Mouse (Mus musculus): Measurements from ENCODE around the gene Tuba4a.
"Not testable (repeated sequence)": the region's sequence is repeated elsewhere in the genome, so short reads cannot be mapped to it uniquely, and the experiment has no call there.

Gene Tuba4a

DNA sequence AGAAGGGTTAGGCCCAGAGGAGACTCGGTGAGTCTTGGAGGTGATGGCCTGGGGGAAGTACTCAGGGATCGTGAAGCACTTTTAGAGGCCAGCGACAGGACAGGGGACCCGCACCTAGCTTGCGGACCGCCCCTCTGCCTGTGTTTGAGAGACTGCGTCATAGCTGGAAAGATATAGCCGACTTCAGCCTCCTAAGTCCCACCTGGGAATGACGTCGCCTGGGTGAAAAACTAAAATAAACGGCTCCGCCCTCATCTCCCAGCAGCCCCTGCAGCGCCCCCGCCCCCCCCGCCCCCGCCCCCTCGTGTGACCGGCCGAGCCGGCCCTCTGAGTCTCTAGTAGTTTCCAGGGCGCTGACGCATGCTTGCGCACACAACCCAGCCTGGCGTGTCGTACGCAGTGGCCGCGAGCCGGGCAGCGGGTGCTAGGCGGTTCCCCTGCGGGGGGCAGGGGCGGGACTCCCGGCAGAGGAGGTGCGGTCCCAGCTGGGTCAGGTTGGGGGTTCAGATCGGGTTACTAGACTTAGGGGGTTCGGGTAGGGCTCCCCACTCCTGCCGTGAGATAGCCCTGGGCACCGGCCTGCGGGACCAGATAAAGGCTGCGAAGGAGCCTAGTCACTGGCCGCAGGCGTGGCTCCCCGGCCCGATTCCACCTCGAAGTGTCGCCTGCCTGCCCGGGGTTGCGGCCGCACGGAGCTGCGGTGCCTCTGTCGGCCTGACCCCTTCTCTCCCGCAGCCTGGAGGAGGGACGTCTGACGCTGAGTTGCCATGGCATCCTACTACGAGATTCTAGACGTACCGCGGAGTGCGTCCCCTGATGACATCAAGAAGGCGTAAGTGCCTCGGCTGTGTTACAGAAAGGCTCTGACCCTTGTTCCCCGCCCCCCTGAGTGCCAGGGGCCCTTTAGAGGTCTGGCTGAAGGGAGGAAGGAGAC lies 16.7 kb upstream of the Tuba4a start, which contains the start of gene Dnajb2:
Gene Dnajb2 (plus strand): TSS at position 290 of the 934 bp plus-strand sequence.
- peak; percentile 91 to 92 for DNase-seq (ENCODE audit: low spot score in 2 of 2)

DNA sequence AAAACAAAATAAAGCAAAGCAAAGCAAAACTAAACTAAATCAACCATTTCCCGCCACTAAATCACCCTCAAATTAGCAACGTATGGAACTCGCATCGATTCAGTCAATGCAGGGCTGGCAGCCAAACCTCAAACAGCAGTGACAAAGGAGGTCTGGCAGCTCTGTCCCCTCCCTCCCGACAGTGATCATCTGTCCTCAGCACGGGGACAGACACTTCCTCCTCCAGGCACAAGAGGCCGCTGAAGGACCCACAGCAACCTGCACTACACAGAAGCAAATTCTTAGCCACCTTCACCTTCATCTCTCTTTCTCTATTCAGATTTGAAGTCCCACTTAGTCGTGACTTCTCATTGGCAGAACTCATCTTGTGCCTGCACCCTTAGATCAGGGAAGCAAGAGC lies 14.9 kb upstream of the Tuba4a start:
- peak; percentile 75 to 79 for DNase-seq (ENCODE audit: low spot score in 2 of 2)

DNA sequence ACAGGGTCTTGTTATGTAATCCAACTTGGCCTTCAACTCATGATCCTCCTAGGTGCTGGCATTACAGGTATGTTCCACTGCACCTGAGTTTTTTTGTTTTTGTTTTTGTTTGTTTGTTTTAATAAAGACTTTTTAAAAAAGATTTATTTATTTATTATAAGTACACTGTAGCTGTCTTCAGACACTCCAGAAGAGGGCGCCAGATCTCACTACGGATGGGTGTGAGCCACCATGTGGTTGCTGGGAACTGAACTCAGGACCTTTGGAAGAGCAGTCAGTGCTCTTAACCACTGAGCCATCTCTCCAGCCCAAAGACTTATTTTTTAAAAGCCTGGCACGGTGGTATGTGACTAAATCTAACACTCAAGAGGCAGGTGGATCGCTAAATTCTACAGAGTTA lies 12.8 kb upstream of the Tuba4a start:
- not testable (repeated sequence) for DNase-seq (ENCODE audit: low spot score in 2 of 2)

DNA sequence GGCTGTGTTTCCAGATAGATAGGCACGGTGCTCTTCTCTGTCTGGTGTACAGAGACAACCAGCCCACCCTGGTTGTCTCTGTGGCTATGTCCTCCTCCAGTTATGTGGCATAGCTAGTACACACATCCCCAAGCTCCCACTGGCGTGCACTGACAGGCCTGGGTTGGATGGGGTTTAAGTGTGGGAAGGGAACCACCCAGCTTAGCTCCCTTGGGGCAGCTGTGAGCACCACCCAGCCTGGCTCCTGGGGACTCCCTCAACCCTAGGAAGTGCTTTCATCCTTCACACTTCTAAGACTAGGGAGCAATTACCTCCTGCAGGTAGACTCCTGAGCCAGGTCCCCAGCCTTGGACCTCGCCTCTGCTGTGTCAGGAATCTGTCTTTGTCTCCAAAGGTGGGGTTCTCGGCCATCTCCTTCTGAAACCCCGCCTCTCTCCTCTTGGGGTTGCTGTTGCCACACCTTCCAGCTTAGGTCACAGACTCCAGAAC lies 12.0 kb upstream of the Tuba4a start, which contains the start of gene A630095N17Rik:
Gene A630095N17Rik (minus strand): TSS at position 439 of the 489 bp plus-strand sequence.
- DNase-seq (ENCODE audit: low spot score in 2 of 2) = no peak

DNA sequence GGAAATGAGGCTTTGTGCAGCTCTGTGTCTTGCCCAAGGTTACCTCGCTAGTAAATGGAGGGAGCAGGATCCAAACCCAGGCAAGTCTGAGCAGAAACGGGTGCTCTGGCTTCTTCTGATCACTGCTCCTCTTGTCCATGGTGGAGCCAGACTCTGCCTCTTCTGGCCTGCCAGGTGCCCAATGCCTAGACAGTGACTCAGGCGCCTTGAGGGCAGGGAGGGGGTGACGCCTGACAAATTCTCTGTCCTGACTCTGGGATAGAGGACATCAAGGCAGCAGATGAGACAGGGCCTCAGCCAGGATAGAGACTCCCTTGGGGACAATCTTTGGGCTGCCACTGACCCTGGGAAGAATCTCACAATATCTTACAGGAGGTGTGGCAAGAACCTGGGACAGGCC lies 11.6 kb upstream of the Tuba4a start:
- no peak for DNase-seq (ENCODE audit: low spot score in 2 of 2)

DNA sequence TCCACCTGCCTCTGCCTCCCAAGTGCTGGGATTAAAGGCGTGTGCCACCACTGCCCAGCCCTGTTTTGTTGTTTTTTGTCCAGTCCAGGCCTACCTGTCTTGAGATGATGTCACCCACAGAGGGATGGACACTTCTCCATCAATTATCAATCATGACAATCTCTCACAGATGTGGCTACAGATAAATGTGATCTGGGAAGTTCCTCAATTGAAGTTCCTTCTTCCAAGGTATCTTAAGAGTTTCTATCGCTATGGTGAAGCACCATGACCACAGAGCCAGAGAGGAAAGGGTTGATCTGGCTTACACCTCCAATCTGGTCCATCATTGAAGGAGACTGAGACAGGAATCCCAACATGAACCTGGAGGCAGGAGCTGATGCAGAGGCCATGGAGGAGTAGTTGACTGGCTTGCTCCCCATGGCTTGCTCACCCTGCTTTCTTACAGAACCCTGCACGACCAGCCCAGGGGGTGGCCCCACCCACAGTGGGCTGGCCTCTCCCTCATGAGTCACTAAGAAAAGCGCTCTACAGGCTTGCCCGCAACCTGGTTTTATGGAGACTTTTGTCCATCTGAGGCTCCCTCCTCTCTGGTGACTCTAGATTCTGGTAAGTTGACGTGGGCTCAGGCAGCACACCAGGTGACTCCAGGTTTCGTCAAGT lies 10.8 kb upstream of the Tuba4a start:
- no peak for DNase-seq (ENCODE audit: low spot score in 2 of 2)

DNA sequence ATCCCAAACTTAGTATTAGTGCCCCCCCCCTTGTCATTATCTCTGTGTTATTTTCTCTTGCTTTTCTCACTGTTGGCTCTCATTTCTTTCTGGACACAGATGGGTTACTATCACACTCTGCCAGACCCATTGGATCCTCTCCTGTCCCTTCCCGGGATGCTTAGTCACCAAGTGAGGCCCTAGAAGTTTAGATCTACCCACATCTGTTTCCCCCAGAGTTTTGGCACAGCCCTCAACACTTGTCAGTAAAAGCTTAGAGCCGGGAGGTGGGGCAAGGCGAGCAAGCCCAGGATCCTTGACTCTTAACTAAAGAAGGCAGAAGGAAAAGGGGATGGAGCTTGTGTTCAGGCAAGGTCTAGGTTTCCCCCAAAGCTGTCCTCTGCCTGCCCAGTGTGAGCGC lies 9.5 kb upstream of the Tuba4a start:
- DNase-seq (ENCODE audit: low spot score in 2 of 2) = no peak

DNA sequence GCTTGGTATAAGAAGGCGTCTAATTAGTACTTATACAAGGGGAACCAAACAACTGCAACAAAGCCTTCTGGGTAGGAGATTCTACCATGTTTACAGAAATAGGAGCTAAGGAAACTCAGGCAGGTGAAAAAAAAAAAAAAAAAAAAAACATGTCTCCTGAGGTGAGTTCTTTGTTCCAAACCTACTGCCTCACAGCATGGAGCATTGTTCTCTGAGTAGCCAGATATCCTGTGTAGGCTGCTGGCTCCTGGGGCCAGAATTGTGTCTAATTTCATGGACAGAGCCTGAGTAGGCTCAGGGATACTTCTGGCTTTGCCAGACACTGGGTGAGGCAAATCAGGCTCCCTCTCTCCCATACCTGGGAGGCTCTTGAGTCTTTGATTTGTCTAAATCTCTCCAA lies 8.0 kb upstream of the Tuba4a start:
- no peak for DNase-seq (ENCODE audit: low spot score in 2 of 2)

DNA sequence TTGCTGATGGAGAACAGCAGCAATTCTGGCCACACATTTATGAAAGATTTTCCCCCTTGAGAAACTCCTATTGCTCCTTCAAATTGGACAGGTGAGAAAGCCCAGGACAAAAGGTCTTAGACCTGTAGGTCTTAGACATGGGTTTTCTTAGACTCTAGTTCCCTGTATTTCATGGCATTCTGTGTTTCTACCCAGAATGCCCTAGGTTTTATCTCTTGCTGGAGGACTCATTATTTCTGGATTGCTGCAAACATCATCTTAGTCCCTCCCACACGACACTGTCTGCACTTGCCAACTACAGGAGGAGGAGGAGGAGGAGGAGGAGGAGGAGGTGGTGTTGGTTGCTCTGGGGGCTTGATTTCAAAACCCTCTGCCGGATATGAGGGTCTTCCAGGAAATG lies 6.5 kb upstream of the Tuba4a start:
- DNase-seq (ENCODE audit: low spot score in 2 of 2) = no peak

DNA sequence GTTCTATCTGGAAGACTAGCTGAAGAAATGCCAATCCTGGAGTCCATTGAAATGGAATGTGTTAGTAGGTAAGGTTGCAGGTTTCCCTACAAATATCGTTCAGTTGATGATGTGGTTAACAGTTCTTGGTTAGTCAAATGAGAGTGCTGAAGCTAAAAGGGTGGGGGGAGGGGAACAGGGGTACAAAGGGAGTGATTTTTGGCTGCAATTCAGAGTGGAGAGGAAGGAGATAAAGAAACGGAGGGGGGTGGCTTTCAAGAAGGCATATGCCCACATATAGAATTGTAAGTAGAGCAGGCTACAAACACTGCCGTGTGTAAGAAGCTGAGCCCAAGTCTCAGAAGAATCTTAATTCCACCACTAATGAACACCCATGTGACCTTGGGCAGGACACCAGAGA lies 5.8 kb upstream of the Tuba4a start:
- no peak for DNase-seq (ENCODE audit: low spot score in 2 of 2)

DNA sequence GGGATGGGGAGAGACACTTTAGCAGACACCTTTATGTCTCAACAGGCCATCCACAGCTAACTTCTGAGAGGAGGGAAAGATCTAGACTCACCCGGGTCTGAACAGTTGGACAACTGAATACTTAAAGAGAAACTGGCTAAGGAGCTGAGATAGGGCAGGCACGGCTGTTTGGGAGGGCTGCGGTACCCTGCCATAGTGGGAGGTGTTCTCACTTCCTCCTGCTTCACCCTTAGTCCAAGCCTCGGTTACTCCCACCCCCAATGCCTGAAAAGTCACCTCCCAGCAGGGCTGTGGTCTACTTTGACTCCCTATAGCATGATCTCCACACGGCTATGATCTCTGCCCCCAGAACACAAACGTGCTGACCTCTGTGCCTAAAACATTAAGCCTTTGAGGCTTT lies 3.9 kb upstream of the Tuba4a start:
- no peak for DNase-seq (ENCODE audit: low spot score in 2 of 2)

DNA sequence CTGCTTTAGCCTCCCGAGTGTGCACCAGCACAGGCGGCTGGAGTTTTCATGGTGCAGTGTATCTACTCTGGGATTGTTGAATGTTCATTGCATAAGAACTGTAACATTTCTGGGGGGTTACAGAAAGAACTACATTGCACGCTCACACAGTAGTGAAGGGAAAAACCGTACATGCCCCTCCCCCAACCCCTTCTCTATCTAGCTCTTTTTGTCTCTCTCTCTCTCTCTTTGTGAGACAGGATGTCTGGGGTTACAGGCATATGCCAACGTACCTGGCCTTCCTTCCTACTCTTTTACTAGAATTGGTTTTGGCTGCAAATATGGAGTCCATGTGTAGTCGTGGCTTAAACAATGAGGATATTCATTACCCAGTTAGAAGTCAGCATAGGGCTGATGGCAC lies 3.3 kb upstream of the Tuba4a start:
- DNase-seq (ENCODE audit: low spot score in 2 of 2) = no peak

DNA sequence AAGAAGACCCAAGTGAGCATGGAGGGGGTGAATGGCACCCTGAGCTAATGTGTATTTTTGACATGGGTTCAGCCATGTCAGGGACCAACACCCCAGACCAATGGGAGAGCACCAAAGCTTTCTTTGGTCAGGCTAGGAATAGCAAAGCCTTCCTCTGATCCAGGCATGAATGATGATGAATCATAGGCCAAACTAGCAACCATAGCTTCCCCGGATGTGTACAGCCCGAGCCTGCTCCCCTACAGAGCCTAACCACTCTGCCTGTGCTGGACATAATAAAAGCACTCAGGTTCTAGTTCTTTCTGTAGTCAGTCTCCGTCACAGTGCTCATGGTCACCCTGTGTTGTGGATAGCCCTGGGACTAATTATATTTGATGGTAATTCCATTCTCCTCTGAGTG lies 1.9 kb upstream of the Tuba4a start:
- DNase-seq (ENCODE audit: low spot score in 2 of 2) = no peak

DNA sequence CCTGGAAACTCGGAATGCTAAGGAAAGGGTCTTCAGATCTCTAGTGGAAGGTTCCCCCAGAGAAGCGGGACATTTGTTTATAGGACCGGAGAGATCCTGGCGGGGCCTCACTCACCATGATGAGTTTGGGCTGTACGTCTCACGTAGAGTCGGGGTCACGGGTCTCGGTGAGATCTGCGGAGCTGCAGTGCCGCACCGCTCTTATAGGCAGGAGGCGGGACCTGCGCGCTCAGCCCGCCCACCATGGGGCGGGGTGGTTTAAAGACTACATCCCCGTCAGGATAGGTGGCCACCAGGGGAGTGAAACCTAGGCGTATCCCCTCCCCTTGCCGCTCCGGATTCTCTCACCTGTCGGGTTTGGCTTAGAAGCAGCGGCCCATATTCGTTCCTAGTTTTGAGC lies 587 bp downstream of the Tuba4a start:
- peak; percentile 92 to 96 for DNase-seq (ENCODE audit: low spot score in 2 of 2)

DNA sequence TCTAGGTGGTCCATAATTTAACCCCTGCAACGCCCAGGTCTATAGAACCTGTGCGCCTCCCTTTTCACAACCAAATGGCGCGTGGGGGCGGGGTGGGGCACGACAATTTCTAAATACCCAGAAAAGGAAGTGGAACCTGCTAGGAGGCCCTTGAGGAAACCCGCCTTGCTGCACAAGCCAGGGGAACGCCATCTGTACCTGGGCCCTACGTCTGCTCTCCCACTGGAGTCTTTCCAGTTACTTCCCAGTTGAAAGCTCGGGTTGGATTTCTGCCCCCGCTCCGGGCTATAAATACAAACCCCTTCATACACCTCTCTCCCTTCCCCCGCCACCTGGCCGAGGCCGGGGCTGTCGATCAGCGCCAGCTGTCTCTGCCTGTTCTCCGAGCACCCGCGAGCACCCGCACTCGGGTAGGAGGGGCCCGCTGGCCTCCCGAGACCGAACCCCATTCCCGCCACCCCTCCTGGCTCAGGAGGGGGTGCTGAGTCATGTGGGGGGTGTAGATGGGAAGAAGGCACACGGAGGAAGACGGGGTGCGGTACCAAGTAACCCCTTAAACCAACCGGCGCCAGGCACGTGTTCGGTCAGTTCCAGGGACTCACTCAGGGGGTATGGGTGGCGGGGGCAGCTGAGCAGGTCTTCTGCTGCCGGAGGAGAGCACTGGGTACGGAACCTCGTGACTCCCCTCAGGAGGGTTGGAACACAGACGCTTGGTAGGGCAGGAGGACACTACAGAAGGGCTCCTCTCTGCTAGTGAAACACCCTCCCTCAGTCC lies 1.3 kb downstream of the Tuba4a start:
- peak; percentile 36 to 67 for DNase-seq (ENCODE audit: low spot score in 2 of 2)

DNA sequence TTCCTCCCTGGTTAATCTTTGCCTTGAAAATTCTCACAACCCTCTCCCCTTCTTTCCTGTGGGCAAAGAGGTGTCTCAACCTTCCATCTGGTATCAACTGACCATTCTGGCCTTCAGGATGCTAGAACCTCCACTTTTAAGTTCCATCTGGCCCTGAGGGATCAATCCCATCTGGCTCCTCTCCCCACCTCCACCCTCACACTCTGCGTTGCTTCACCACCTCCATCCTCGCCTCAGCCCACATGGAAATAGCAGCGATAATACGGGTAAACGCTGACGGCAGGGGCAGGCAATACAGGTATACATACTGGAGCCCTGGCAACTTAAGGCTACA lies 1.8 kb downstream of the Tuba4a start:
- DNase-seq (ENCODE audit: low spot score in 2 of 2) = no peak

DNA sequence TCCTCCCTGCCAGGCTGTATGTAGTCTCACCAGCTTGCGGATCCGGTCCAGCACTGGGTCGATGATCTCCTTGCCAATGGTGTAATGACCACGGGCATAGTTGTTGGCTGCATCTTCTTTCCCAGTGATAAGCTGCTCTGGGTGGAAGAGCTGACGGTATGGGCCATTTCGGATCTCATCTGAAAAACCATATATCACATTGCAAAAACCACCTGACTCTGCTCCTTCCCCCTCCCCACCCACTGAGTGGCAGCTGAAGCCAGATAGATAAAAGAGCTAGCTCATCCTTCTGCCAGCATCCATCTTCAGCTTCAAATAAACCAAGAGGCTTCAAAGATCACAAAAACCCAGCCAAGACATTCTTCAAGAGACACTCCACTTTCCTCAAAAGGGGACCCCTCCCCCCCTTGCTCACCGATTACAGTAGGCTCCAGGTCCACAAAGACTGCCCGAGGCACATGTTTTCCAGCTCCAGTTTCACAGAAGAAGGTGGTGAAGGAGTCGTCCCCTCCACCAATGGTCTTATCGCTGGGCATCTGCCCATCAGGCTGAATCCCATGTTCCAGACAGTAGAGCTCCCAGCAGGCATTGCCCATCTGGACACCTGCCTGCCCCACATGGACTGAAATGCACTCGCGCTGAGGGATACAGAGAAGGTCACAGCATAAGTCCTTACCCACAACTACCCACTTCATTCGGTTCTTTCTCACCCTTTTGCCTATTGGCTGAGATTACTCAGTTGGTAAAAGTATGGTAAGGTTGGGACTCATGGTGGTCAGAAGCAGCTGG lies 2.7 kb downstream of the Tuba4a start:
- no peak for DNase-seq (ENCODE audit: low spot score in 2 of 2)

DNA sequence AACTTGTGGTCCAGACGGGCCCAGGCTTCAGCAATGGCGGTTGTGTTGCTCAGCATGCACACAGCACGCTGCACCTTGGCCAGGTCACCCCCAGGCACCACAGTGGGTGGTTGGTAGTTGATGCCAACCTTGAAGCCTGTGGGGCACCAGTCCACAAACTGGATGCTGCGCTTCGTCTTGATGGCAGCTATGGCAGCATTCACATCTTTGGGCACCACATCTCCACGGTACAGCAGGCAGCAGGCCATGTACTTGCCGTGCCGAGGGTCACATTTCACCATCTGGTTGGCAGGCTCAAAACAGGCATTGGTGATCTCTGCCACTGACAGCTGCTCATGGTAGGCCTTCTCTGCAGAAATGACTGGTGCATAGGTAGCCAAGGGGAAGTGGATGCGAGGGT lies 3.9 kb downstream of the Tuba4a start:
- DNase-seq (ENCODE audit: low spot score in 2 of 2) = no peak

DNA sequence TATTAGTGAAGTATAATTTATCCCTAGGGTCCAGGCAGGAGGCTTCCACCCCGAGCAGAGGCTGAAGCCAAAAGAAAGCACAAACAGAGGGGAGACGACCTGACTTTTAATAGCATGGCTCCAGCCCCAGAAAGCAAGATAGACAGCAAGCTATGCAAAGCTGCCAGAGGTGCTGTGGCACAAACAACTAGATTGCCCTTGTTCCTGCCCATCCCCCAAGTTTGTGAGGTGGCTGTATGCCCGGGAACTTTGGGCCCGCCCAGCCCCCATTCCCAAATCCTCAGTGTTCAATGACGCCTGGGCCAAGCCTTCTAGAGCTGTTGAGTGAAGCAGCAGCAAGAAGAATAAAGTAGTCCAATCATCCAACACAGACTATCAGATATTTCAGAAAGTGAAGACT lies 4.8 kb downstream of the Tuba4a start:
- DNase-seq (ENCODE audit: low spot score in 2 of 2) = no peak

DNA sequence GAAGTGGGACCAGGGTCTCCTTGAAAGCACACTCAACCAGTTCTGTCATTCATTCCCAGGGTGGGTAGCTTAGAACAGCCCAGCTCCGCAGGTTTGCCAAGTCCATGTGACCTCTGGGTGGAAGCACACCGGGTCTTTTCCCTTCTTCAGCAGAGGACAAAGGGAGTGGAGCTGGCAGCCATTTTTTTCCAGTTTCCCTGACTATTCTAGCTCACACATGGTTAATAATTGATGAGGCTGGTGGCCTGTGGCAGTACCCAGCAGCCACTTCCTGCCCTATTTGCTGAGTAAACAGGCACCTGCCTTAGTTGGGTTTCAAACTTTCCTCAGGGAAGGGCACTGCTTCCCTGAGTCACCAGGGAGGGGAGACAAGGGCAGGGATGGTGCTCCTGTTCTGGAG lies 5.2 kb downstream of the Tuba4a start:
- DNase-seq (ENCODE audit: low spot score in 2 of 2) = no peak

DNA sequence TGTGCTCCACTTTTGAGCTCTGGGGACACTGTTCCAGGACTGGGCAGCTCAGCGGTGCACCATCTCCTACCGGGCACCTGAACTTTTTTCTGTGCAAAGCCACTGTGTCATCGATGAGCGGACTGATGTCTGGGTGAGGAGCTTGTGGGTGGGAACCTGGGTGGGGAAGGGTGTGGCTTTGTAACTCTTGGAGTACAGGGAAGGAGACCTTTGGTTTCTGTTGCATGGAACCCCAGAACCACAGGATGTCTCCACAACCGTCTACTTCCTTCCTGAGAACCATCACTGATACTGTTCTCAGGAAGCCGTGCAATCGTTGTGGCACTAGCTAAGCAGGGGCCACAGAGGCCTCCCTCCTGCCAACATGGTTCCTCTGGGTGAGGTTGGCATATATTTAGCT lies 6.6 kb downstream of the Tuba4a start:
- DNase-seq (ENCODE audit: low spot score in 2 of 2) = no peak

All from natural killer cell, adult 2 months (primary cell).